Mouse (Mus musculus) liver, adult 10 weeks (tissue): ENCODE measurements around the gene Cspg4. TPM values are rescaled to one million over a fixed set of nuclear protein-coding genes. Genes with fewer than 3 reads are reported as not detected.

Experiments
- polyA plus RNA-seq: library from polyadenylated mRNA; stranded (reverse); fragments of 350-450 nt; fragmentation: Illumina TruSeq; extraction: RNeasy Lipid Tissue Mini Kit (QIAGEN cat#74804); gene quantifications from one replicate; pipeline ENCODE4 v1.2.3, GENCODE M21; 2014; ENCODE audit warnings: low read depth, low replicate concordance

The Cspg4 gene
- not detected for polyA plus RNA-seq

DNA sequence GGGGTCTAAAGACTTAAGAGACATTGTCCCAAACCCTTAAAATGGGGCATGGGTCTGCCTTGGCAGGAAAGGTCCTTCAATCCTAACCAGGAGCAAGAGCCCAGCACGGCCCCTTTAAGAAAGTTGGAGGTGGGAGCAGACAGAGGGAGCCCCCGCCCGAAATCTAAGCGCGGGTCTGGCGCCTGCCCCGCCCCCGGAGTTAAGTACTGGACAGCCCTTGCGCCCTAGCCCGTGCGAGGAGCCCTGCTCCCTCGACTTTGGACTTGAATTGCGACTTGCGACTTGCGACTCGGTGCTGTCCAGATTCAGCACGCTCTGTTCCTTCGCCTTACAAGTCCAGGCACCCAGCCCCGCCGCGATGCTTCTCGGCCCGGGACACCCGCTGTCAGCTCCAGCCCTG, at the start of gene Cspg4:
Gene Cspg4 (plus strand): TSS at position 202 of the 400 bp plus-strand sequence.

GRCm38 (mm10) chr9:56864216-56864729, 560 bp upstream of the Cspg4 start, which contains the start of gene Odf3l1:
Gene Odf3l1, minus strand, starts transcription at chr9:56864679.

DNA sequence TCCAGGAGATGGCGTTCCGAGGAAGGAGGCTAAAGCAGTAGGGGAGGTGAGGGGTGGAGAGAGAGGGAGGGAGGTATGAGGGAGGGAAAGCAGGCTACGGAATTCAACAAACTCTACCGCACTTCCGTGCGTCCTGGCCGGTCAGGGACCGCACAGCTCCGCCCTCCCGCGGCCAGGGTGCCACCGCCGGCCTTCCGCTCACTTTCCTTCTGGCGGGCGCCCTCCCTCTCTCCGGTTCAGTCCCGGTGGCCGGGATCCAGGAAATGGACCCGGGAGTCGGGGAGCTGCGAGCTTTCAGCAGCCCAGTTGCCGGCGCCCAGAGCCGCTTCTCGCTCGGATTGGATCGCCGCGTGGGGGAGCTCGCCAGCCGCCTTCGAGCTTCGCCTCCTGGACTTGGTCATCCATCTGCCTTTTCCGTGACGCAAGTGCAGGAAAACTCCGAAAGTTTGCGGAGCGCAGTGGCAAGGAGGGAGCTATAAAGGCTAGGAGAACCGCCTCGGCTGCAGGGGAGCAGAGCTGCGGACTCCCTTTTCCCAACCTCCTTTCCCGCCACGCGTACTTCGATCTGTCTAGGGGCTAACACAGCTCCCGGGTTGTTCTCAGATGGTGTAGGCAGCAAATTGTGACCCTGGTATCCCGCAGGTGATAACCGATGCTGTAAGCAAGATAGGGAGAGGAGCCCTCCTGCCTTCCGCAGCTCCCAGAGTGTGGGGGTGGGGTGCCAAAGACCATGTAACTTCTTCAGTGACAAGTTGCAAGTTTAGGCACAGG, 63.4 kb downstream of the Cspg4 start, which contains the start of gene Snx33:
Gene Snx33 (minus strand): TSS at position 331 of the 771 bp plus-strand sequence.

DNA sequence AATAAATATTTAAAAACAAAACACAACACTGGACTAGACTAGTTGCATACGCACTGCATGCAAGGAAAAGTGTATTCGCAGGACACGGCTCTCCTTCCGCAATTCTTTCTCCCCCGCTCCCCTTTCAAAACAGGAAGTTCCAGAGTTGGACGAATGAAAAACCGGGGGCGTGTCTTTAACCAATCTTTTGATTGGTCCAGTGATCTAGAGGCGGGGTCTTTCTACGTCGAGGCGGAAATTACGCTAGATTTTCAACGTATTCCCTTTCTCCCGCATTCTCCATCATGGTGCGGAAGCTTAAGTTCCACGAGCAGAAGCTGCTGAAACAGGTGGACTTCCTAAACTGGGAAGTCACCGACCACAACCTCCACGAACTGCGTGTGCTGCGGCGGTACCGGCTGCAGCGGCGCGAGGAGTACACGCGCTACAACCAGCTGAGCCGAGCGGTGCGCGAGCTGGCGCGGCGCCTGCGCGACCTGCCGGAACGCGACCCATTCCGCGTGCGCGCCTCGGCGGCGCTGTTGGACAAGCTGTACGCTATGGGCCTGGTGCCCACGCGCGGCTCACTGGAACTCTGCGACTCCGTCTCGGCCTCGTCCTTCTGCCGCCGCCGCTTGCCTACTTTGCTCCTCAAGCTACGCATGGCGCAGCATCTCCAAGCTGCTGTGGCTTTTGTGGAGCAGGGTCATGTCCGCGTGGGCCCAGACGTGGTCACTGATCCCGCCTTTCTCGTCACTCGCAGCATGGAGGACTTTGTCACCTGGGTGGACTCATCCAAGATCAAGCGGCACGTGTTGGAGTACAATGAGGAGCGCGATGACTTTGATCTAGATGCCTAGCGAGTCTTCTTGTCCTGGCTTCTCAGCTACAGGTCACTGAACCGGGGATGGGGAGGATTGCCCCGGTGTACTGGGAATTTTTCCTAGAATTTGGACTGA, 72.7 kb downstream of the Cspg4 start, which contains the start of gene Imp3:
Gene Imp3 (plus strand): TSS at position 253 of the 938 bp plus-strand sequence.

Other genes with a start within 250 kb of the Cspg4 start
- not detected for gene Lingo1, start 68.6 kb upstream of the Cspg4 start, polyA plus RNA-seq
- not detected for gene Odf3l1, start 354 bp upstream of the Cspg4 start, polyA plus RNA-seq
- 3.2 TPM for gene Snx33, start 63.3 kb downstream of the Cspg4 start, polyA plus RNA-seq
- 32.2 TPM for gene Imp3, start 72.4 kb downstream of the Cspg4 start, polyA plus RNA-seq
- 7.3 TPM for gene Snupn, start 85.8 kb downstream of the Cspg4 start, polyA plus RNA-seq
- 17.7 TPM for gene Ptpn9, start 129.9 kb downstream of the Cspg4 start, polyA plus RNA-seq
- 11.2 TPM for gene Sin3a, start 207.0 kb downstream of the Cspg4 start, polyA plus RNA-seq